Mouse (Mus musculus): ENCODE data around the gene Cnot10.

Cnot10 gene

GRCm38 (mm10) chr9:114546765-114547164 lies 93.2 kb downstream of the Cnot10 start:
- DNase-seq (ENCODE audit: low read depth, low spot score): no peak

- no peak for DNase-seq (ENCODE audit: low read depth, low spot score)
Measured at GRCm38 (mm10) chr9:114544754-114545393, 95.1 kb downstream of the Cnot10 start.

GRCm38 (mm10) chr9:114543882-114544753 lies 95.9 kb downstream of the Cnot10 start:
- no peak for DNase-seq (ENCODE audit: low read depth, low spot score)

GRCm38 (mm10) chr9:114541279-114541741 lies 98.7 kb downstream of the Cnot10 start:
- DNase-seq (ENCODE audit: low read depth, low spot score): peak; percentile 69

- DNase-seq (ENCODE audit: low read depth, low spot score): no peak
Measured at GRCm38 (mm10) chr9:114538996-114539563, 100.9 kb downstream of the Cnot10 start.

- peak; percentile 61 for DNase-seq (ENCODE audit: low read depth, low spot score)
Measured at GRCm38 (mm10) chr9:114536628-114537027, 103.4 kb downstream of the Cnot10 start.

Data from 3T3-L1 (cell line).